Mouse (Mus musculus): Measurements from ENCODE around the gene Mark1. TPM values are rescaled to one million over a fixed set of nuclear protein-coding genes. Genes with fewer than 3 reads are reported as not detected.

Gene Mark1
- polyA plus RNA-seq, 1 experiment from 2014 or later: 8.4 TPM

GRCm38 (mm10) chr1:184891998-184892397, 107.4 kb downstream of the Mark1 start:
- in situ Hi-C loops (cut with MboI; ENCODE audit: low pct_unique_long_range_greater_than_20kb): loop anchor here (5.0 kb wide), 1 partner anchor 40 kb away; no protein-coding TSS in a partner anchor
- ATAC-seq (no peak), DNase-seq (ENCODE audit: low read depth, low spot score) (no peak)
- no peaks in the 10 kb centered on the region for H3K27me3 ChIP-seq
- no peak for TF ChIP-seq CTCF (IDR thresholded peaks at IDR 0.05)
- ChIA-PET POLR2A (no interaction called here), CTCF (interaction anchor here (0.9 to 3.3 kb wide), 2 partner anchors 39 to 68 kb away, joined by 5 to 12 read pairs; no protein-coding TSS in a partner anchor)

- ATAC-seq (no peak), DNase-seq (ENCODE audit: low read depth, low spot score) (no peak)
- in situ Hi-C loops (cut with MboI; ENCODE audit: low pct_unique_long_range_greater_than_20kb): no loop called here
- TF ChIP-seq CTCF (IDR thresholded peaks at IDR 0.05): no peak
- ChIA-PET CTCF (interaction anchor here (0.8 to 0.9 kb wide), 2 partner anchors 22 to 64 kb away, joined by 3 read pairs; no protein-coding TSS in a partner anchor), POLR2A (no interaction called here)
- no peaks in the 10 kb centered on the region for H3K27me3 ChIP-seq
These were observed 109.9 kb downstream of the Mark1 start for GRCm38 (mm10) chr1:184889454-184889853.

- POLR2A ChIA-PET: no interaction called here
- H3K27me3 ChIP-seq: no peaks in the 10 kb centered on the region
- no peak for TF ChIP-seq CTCF (IDR thresholded peaks at IDR 0.05)
- ATAC-seq (no peak), DNase-seq (ENCODE audit: low read depth, low spot score) (no peak)
- CTCF ChIA-PET: no interaction called here
- in situ Hi-C loops (cut with MboI; ENCODE audit: low pct_unique_long_range_greater_than_20kb): no loop called here
These were observed 113.2 kb downstream of the Mark1 start for GRCm38 (mm10) chr1:184886160-184886559.

- ChIA-PET POLR2A (no interaction called here), CTCF (no interaction called here)
- TF ChIP-seq CTCF (IDR thresholded peaks at IDR 0.05): no peak
- H3K27me3 ChIP-seq: no peaks in the 10 kb centered on the region
- DNase-seq (ENCODE audit: low read depth, low spot score) (no peak), ATAC-seq (no peak)
- in situ Hi-C loops (cut with MboI; ENCODE audit: low pct_unique_long_range_greater_than_20kb): no loop called here
These were observed 116.8 kb downstream of the Mark1 start, which contains the start of gene C130074G19Rik for GRCm38 (mm10) chr1:184882281-184883268. Gene C130074G19Rik (minus strand): TSS chr1:184883218.

- POLR2A ChIA-PET: no interaction called here
- in situ Hi-C loops (cut with MboI; ENCODE audit: low pct_unique_long_range_greater_than_20kb): no loop called here
- DNase-seq (ENCODE audit: low read depth, low spot score): no peak
- no peak for TF ChIP-seq CTCF (IDR thresholded peaks at IDR 0.05)
- CTCF ChIA-PET: no interaction called here
- H3K27me3 ChIP-seq: no peaks in the 10 kb centered on the region
- ATAC-seq: no peak
These were observed 117.5 kb downstream of the Mark1 start for GRCm38 (mm10) chr1:184881861-184882260.

- in situ Hi-C loops (cut with MboI; ENCODE audit: low pct_unique_long_range_greater_than_20kb): no loop called here
- DNase-seq (ENCODE audit: low read depth, low spot score) (no peak), ATAC-seq (no peak)
- no peaks in the 10 kb centered on the region for H3K27me3 ChIP-seq
- no peak for TF ChIP-seq CTCF (IDR thresholded peaks at IDR 0.05)
- ChIA-PET CTCF (no interaction called here), POLR2A (no interaction called here)
These were observed 118.2 kb downstream of the Mark1 start for GRCm38 (mm10) chr1:184881211-184881610.

- no peak for TF ChIP-seq CTCF (IDR thresholded peaks at IDR 0.05)
- ATAC-seq (peak; percentile 37), DNase-seq (ENCODE audit: low read depth, low spot score) (no peak)
- ChIA-PET POLR2A (no interaction called here), CTCF (interaction anchor here (0.9 to 1.8 kb wide), 4 partner anchors 17 to 26 kb away, joined by 3 to 5 read pairs (median 4); no protein-coding TSS in a partner anchor)
- H3K27me3 ChIP-seq: no peaks in the 10 kb centered on the region
- in situ Hi-C loops (cut with MboI; ENCODE audit: low pct_unique_long_range_greater_than_20kb): no loop called here
These were observed 120.5 kb downstream of the Mark1 start for GRCm38 (mm10) chr1:184878860-184879259.

- ChIA-PET CTCF (no interaction called here), POLR2A (no interaction called here)
- DNase-seq (ENCODE audit: low read depth, low spot score): no peak
- H3K27me3 ChIP-seq: no peaks in the 10 kb centered on the region
- ATAC-seq: no peak
- in situ Hi-C loops (cut with MboI; ENCODE audit: low pct_unique_long_range_greater_than_20kb): no loop called here
- no peak for TF ChIP-seq CTCF (IDR thresholded peaks at IDR 0.05)
These were observed 122.1 kb downstream of the Mark1 start for GRCm38 (mm10) chr1:184877306-184877705.

GRCm38 (mm10) chr1:184873910-184874309, 125.5 kb downstream of the Mark1 start:
- TF ChIP-seq CTCF (IDR thresholded peaks at IDR 0.05): no peak
- no peak for ATAC-seq
- in situ Hi-C loops (cut with MboI; ENCODE audit: low pct_unique_long_range_greater_than_20kb): no loop called here
- CTCF ChIA-PET: no interaction called here
- H3K27me3 ChIP-seq: no peaks in the 10 kb centered on the region
- no peak for DNase-seq (ENCODE audit: low read depth, low spot score)
- POLR2A ChIA-PET: no interaction called here

GRCm38 (mm10) chr1:184872069-184872819, 127.1 kb downstream of the Mark1 start:
- POLR2A ChIA-PET: no interaction called here
- in situ Hi-C loops (cut with MboI; ENCODE audit: low pct_unique_long_range_greater_than_20kb): no loop called here
- DNase-seq (ENCODE audit: low read depth, low spot score) (no peak), ATAC-seq (no peak)
- TF ChIP-seq CTCF (IDR thresholded peaks at IDR 0.05): no peak
- no peaks in the 10 kb centered on the region for H3K27me3 ChIP-seq
- CTCF ChIA-PET: no interaction called here

GRCm38 (mm10) chr1:184871506-184871905, 127.9 kb downstream of the Mark1 start:
- ChIA-PET POLR2A (no interaction called here), CTCF (no interaction called here)
- H3K27me3 ChIP-seq: no peaks in the 10 kb centered on the region
- TF ChIP-seq CTCF (IDR thresholded peaks at IDR 0.05): no peak
- no peak for DNase-seq (ENCODE audit: low read depth, low spot score)
- in situ Hi-C loops (cut with MboI; ENCODE audit: low pct_unique_long_range_greater_than_20kb): no loop called here
- ATAC-seq: peak; percentile 36

All from Patski (cell line).